Mouse (Mus musculus) layer of hippocampus, adult 18-20 months (tissue): ENCODE measurements at regions not wholly inside any gene's neighbourhood (a gene's known extent, or its start where the extent isn't known, plus 50 kb on each side); places are given as distances from the start of the nearest gene placed in this dataset.
A peak's percentile ranks its signal among the peaks of the same experiment; 100 is the strongest.

ENCODE experiments used
- DNase-seq, 2 experiments: peaks; one replicate each; pipeline ENCODE4 v3.0.0; 2022; ENCODE audit warnings: low spot score in 2 of 2

DNA sequence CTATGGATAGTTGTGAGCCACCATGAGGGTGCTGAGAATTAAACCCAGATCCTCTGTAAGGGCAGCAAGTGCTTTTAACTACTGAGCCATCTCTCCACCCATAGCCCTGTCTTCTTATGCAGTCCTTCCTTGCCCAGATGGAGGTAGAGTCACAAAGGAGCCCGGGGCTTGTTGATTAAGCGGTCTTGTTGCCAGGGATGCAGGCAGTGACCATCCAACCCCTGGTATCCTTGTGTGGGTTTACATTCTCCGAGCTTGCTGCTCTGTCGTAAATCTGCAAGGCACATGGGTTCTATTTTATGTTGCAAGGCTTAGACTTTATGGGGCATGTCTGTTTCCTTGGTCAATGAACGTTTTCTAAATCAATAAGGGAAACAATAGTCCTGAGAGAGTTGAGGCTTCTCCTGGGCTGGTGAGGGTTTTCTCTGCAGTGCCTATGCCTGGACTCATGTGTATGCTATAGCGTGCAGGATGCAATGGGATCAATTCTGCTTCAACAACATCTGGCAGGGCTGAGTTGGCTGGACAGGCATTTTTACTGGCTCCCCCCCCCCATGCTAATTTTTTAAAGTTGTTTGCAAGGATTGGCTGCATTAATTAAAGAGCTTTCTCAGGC is 150.7 kb upstream of the Cops8 start:
- no peak for DNase-seq

- DNase-seq, result no peak
These were observed 148.5 kb upstream of the Cops8 start for GRCm38 (mm10) chr1:90454263-90454662.

GRCm38 (mm10) chr1:90457396-90457795 is 145.4 kb upstream of the Cops8 start:
- DNase-seq, result no peak

DNA sequence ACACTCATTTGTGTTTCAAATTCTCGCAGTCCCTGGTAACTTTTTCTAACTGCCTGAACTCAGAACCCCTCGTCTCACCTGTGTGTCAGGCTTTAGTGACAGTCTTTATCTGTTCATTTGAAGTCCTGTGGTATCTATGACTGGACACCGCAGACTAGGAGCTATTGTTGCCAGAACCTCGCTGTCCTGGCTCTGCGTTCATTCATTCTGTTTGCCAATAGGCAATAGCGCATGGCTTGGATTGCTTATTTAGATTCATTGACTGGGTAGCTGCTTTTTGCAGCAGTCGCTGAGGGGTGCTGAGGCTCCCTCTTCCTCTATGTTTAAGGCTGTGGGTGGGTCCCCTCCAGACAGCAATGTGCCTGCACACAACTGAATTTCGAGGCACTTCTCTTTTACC is 144.6 kb upstream of the Cops8 start:
- no peak for DNase-seq

GRCm38 (mm10) chr1:90461699-90462098 is 141.1 kb upstream of the Cops8 start:
- DNase-seq, result peak in 1 of 2 experiments; percentile 20

GRCm38 (mm10) chr1:90463302-90463701 is 139.5 kb upstream of the Cops8 start:
- DNase-seq, result no peak

- DNase-seq, result no peak
These were observed 135.1 kb upstream of the Cops8 start for GRCm38 (mm10) chr1:90467646-90468045.

DNA sequence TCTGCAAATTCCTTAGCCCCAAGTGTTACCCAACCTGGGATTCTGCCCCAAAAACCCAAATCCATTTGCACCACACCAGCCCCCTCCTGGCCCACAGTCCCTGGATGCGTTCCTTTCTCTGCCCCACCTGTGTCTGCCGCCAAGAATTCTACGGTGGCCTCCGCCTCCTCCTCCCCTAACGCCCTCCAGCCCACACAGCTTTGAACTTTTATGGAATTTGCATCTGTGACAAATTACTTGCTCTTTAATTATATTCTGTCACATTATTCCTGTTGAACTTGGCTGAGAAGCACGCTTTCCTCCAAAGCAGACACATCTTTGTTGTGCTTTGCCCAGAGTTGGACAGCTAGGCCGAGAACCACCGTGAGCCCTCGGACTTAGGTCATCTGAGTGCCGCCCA is 131.8 kb upstream of the Cops8 start:
- no peak for DNase-seq

DNA sequence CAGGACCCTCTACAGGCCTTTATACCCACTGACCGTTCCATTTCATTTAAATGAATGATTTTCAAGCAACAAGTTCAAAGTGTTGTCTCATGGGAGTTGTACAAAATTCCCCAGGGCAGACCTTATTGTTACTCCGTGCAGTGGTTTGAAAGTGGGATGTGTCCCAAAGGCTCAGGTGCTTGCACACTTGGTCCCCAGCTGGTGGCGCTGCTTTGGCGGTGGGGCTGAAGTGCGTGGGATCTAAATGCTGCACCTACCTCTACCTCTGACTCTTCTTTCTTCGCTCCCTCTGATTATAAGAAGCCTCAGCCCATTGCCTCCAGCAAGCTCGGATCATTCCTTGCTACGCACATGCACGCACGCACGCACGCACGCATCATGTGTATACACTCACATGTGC is 131.0 kb upstream of the Cops8 start:
- DNase-seq, result no peak

- DNase-seq, result no peak
These were observed 127.5 kb upstream of the Cops8 start for GRCm38 (mm10) chr1:90475060-90475813.

DNA sequence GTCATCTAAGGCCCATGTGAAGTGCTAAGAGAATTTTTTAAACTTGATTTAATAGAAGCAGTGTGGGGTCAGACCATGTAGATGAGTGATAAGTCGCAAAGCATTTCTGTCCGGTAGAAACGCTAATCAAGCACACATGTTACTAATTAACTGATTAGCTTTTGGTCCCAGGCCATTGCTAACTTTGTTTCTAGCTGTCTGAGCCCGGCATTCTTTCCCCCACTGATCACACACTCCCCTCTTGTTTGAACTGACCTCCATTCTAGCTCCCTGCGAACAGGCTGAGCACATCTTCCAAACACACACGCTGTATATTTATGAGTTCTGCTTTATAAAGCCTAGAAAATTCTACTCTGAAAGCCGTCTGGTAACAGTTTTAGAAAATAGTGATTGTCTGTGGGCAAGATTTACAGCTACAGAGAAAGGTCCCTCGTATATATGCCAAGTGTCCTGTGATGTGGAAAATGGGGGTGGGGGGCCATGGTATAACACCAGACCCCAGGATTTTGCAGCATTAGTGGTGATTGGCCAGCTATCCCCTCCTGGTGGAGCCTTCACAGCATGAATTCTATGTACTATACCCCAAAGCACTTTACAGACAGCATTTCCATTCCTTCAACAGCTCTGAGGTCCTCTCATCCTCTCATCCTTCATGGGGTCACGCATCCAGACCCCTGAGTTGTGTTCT is 126.1 kb upstream of the Cops8 start:
- DNase-seq, result no peak

DNA sequence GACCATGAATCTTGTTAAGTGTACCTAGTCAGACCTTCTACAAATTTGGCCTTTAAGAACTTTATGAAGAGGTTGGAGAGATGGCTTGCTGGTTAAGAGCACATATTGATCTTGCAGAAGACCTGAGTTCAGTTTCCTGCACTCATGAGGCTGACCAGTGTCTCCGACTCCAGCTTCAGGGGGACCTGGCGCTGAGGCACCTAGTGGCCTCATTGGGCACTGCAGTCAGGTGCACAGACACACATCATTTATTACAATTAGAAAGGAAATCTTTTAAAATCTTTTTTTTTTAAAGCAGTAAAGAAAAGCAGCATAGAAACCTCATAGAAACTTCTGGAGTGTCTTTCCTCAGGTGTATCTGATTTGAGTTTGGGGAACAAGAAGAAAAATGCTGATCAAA is 123.9 kb upstream of the Cops8 start:
- DNase-seq, result no peak

GRCm38 (mm10) chr1:90481247-90481646 is 121.5 kb upstream of the Cops8 start:
- DNase-seq, result no peak

DNA sequence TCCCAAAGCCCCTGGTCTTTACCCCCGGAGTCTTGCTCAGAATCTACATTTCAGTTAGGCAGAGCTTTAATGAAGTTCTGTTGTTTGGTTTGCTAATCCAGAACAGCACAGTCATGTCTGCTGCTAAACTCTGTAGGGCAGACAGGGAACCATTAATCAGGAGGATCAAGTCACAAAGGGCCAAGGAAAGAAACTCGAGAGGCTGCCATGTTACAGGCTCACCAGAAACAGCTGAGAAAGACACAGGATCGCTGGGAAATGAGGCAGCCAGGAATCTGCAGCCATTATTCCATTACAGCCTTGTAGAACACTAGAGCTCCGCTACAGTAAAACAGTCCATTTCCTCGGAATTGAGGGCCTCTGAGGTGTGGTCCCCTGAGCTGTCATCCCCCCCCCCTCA is 121.1 kb upstream of the Cops8 start:
- no peak for DNase-seq

GRCm38 (mm10) chr1:90486349-90486839 is 116.4 kb upstream of the Cops8 start:
- peak; percentile 49 to 74 for DNase-seq

- DNase-seq, result no peak
These were observed 114.9 kb upstream of the Cops8 start for GRCm38 (mm10) chr1:90487886-90488285.

DNA sequence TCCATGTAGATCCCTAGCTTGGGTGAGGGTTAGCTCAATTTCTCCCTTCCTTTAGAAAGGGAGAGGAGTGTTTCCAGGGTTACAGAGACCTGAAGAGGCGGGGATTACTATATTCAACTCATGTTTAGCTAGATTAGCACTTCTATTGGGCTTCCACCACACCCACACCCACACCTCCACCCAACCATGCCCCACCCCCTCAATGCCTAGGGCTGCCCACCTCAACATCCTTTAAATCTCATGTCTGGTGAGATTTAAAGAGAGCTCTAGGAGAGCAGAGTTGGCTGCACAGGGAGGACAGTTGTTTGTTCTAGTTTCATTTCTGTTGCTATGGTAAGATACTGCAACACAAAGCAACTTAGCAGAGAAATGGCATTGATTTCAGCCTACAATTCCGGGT is 113.8 kb upstream of the Cops8 start:
- peak in 1 of 2 experiments; percentile 39 for DNase-seq

DNA sequence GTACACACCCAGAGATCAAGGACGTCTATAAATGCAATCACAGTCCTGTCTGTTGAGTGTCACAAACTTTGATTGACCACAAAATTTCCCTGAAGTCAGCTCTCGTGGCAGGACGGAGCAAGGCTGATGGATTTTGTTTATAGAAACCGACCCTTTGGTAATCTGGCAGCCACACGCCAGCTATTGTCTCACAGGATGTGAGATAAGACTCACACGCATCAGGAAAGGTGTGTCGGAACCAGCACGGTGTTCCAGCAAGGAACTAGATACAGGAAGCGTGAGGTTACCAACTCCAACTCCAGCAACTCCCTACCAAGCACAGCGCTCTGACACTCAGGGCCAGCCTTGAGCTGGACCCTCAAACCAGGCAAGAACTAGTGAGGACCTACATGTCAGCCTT is 112.4 kb upstream of the Cops8 start:
- no peak for DNase-seq

- no peak for DNase-seq
These were observed 109.3 kb upstream of the Cops8 start for GRCm38 (mm10) chr1:90493481-90493880.

GRCm38 (mm10) chr1:90495174-90495573 is 107.6 kb upstream of the Cops8 start:
- no peak for DNase-seq

DNA sequence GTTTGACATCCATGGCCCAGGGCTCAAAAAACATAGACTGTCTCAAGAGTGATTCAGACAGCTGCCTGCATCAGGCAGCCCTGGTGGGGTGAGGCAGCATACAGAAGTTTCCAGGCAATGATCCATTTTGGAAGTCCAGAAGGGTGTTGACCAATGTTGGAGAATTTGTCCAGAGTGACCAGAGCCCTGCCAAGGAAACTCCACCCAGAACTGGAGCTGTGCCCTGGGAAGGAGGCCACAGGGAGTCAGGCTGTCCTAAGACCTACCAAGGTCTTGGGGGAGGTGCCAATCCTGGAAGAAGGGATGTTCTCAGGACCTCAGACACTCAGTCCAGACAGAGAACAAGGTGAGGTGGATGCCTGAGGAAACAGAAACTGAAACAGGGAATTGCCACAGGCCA is 105.2 kb upstream of the Cops8 start:
- DNase-seq, result no peak

GRCm38 (mm10) chr1:90501373-90501772 is 101.4 kb upstream of the Cops8 start:
- no peak for DNase-seq
